Mouse (Mus musculus) G1E (cell line): ENCODE measurements around the gene Elf5.

ENCODE experiments used
- CTCF ChIP-seq: IDR thresholded peaks from 2 replicates; pipeline ENCODE4 v1.5.1; 2012; ENCODE audit warnings: low read depth, low read length, inconsistent platforms, mixed read lengths
- GATA1 ChIP-seq: IDR thresholded peaks from 2 replicates; pipeline ENCODE4 v1.6.1; 2012; ENCODE audit warnings: borderline replicate concordance, low read length, inconsistent platforms, mixed read lengths
- GATA2 ChIP-seq: IDR thresholded peaks from 2 replicates; pipeline ENCODE4 v1.6.1; 2012; ENCODE audit warnings: low read depth, low read length, inconsistent platforms, borderline replicate concordance
- TAL1 ChIP-seq: conservative IDR thresholded peaks from 2 replicates; pipeline ENCODE4 v1.6.1; 2012; ENCODE audit warnings: low read depth, low read length, inconsistent platforms, mixed read lengths

DNA sequence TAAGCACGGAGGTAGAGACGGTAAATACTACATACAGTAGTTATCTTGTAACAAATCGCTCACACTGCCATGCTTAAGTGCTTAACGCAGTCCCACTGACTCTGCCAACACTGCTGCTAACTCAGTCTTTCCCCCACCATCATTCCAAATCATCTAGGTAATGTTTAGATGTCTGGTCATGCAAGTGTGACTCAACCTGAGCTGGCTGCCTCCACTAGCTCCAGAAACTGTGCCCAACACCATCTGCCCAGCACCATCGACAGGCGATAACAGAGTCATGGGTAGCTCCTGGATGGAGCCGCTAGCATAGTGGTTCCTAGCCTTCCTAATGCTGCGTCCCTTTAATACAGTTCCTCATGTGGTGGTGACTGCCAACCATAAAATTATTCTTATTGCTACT lies 53.0 kb downstream of the Elf5 start:
- no peak for TF ChIP-seq CTCF
- no peak for TF ChIP-seq TAL1
- TF ChIP-seq GATA2: no peak
- TF ChIP-seq GATA1: no peak
